Mouse (Mus musculus) lung, postnatal 4 days (tissue): Measurements from ENCODE around the gene Jak1.

Experiments
- DNase-seq, 2 experiments: peaks; one replicate each; pipeline ENCODE4 v3.0.0; 2021

Gene Jak1

DNA sequence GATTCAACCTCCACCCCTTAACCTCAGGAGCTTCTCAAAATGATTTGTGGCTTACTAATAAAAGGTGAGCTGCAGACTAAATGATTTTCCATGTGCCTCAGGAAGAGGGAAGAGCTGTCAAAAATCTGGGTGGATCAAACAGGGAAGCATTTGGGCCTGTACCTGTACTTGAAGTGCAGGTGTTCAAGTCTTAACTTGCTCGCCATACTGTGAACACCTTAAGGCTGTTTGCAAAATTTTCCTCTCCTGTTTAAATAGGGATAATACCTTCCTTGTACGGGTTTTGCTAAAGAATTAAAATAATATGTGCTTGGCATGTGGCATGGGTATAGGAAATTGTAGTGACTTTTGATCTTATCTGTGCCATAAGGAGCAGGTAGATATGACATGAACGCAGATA is 5.7 kb upstream of the Jak1 start:
- DNase-seq = no peak

DNA sequence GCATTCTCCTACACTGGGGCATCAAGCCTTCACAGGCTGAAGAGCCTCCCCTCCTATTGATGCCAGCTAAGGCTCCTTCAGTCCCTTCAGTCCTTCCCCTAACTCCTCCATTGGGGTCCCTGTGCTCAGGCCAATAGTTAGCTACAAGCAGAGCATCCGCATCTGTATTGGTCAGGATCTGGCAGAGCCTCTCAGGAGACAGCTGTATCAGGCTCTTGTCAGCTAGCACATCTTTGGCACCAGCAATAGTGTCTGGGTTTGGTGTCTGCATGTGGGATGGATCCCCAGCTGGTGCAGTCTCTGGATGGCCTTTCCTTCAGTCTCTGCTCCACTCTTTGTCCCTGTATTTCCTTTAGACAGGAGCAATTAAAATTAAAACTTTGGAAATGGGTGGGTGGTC is 3.4 kb upstream of the Jak1 start:
- peak in 1 of 2 experiments; percentile 69 for DNase-seq

DNA sequence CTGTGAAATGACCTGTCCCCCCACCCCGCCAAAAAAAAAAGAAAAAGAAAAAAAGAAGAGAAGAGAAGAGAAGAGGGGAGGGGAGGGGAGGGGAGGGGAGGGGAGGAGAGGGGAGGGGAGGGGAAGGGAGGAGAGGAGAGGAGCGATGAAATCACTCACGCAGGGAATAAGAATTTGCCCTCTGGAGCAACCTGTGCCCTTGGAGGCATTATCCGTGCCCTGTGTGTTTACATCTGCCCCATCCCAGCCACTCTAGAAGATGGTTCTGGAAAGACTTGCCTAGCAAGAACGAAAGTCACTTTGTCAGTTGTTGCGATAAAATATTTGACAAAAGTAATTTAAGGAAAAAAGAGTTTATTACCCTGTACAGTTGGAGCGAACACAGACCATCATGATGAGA is 441 bp upstream of the Jak1 start:
- no peak for DNase-seq

DNA sequence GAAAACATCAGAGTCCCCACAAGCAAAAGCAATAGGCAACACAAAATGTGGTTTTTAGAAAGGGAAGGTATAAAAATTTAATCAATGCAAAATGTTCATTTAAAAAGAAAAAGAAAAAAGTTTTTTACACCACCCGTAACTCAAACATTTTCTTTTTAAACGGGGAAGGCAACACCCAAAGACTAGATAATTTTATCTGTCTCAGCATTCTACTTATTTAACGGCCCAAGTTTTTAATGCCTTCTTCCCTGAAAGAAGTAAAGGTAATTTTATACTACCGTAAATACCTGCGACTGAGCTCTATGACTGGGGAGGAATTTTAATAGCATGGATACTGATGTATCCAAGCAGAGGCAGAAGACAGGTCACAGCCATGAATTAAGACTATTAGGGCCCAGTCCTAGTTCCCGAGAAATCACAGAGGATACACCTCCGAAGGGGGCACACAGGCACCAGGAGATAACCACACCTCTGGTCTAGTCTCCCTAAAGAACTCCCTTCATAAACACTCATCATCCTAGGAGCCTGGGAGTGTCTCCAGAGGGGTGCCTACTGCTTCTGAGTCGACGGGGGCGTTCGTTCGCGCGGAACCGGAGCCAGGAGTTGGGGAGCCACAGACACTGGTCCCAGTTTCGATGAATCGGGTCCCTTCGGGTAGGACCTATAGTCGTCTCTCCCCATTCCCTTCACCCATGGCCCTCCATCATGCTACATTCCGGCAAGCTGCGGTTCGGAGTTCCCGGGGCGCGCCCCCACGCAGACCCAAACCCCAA is 928 bp downstream of the Jak1 start:
- DNase-seq = no peak

DNA sequence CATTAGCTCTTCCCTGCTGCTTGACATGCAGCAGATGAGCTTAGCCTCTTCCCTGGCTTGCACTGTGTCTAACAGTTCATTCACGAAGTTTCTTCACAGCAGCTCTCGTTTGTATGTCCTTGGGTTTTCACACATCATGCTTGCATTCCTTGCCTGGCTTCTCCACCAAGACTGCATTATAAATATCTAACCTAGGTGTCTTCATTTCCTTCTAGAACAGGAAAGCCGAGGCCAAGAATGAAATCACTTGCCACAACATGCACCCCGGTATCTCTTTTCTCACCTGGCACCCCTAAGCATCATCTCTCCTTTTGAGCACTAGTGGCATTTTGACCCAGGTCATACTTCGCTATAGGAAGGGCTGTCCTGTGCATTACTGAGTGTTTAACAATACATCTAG is 3.5 kb downstream of the Jak1 start:
- no peak for DNase-seq

DNA sequence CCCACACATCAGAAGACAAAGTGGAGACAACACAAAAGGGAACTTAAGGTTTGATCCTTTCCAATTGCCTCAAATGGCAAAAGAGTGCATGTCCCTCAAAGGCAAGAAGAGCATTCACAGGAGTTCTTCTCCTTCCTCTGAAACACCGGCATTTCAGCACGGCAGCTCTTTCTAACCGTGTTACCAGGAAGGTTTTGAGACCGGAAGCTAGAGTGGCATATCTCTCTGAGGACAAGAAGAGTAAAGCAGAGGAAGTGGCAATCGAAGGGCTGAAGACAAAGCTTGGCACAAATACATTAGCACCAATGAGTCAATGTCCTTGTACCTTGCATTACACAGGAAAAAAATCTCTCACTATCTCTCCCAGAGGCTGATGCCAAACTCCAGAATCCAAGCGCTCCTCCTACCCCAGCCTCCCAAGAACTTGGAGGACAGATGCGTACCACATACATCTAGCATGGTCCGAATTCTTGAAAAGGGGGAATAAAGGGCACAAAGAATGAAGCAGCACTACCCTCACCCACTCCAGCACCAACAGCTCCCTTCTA is 4.3 kb downstream of the Jak1 start:
- no peak for DNase-seq

DNA sequence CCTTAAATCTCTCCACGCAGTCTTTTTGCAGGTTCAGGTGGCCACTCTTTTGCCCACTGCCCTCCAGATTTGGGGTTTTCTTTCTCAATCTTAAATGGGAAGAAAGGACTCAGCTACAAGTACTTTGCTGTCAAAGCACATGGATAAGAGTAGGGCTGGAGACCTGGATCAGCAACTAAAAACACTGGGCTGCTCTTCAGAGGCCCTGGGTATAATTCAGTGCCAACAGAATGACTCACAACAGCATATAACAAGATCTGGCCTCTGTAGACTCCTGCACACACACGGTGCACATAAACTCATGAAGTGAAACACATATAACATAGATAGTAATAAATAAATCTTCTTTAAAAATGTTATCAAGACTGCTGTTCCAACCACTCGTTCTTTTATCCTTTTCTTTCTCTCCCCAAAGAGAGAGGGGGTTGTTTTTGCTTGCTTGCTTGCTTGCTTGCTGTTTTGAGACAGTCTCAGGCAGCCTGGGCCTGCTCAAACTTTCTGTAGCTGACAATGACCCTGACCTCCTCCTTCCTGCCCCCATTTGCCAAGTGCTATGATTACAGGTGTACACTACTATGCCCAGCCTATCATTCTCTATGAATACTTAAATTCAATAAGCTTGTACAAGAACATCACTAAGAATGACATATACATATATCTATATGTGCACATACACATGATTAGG is 8.4 kb downstream of the Jak1 start:
- no peak for DNase-seq

DNA sequence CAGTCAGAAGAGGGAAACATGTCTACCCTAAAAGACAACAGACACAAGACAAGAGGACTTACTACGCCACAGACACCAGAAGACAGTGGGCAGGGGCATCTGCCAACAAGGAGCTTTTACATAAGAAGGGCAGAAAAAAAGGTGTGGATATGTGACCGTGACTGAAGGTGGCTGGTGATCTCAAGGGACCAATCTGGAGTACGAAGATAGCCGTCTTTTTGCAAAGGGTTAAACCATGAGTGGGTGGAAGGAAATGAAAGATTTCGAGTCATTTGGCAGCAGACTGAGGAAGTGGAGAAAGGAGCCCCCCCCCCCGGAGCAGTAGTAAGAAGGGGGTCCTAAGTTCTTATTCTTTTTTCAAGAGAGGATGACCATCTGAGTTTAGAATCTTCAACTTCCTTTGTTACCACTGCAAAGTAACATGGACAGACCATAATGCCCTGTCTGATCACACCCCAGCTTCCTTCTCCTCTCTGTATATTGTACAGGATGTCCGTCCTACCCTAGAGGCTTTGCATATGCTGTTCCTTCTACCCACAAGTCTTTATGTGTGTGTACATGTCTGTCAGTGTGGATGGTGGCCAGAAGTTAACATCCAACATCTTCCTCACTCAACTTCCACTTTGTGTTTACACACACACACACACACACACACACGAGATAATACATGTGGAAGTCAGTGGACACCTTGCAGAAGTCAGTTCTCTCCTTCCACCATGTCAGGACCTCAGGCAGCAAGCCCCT is 10.3 kb downstream of the Jak1 start:
- peak in 1 of 2 experiments; percentile 20 for DNase-seq

DNA sequence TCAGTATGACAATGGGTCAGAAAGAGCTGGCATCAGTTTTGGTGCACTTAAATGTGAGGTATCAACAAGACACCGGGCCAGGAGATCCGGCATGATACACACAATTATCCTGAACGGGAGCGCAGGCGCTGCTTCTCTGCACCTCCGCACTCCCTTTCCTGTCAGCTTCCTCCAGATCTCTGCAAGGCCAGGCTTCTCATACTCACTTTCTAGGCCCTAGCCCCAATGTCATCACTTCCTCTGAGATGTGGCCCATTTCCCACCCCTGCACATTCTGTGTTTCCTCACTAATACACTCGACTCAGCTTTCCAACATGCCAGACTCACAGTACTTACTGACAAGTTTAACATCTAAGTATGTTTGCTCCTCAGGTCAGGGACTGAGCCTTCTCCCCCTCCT is 11.1 kb downstream of the Jak1 start:
- DNase-seq = peak; percentile 20 to 38

DNA sequence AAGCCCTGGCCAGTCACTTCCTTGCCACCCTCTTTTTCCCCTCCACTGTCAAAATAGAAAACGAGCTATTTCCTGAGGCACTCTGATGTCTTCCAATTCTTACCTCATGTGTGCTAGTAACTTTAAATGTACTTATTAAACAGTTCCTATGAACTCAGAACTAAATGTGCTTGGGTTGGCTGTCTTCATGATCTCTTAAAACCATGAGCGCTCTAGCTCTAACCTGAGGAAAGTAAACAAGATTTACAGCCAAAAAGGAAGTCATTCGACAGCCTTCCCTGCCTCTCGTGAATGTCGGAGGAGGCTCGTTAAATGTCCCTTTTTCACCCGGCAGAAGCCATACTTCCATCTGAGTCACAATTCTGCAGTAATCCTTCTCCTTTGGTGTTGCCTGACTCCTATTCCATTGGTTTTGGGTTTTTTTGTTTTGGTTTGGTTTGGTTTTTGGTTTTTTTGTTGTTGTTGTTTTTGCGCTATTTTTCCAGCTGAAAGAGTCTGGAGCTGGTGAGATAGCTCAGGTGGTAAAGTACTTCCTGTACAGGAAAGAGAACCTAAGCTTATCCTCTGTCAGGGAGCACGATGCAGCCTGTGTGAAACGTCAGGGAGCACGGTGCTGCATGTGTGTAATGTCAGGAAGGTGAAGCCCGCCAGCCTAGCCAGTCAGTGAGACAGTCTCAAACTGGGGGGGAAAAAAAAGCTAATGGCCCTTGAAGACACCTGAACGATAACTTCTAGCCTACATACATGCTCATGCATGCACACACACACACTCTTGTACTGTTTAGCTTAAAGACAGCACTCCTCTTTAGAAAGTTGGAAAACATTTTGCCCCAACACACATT is 12.1 kb downstream of the Jak1 start:
- no peak for DNase-seq

DNA sequence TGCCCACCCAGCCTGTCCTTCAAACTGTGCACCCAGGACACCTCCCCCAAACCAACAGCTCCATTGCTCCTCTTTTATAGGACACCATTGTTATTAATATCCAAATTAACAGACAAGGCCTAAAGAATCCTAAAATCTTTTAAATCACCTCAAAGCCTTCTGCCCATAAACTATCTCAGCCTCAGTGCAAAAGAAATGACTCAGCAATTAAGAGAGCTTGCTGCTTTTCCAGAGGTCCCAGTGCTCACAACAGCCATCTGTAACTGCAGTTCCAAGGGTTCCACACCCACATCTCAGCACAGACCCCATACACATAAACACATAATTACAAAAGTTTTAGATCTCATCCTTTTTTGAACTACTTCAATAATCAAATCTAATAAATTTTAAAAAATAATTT is 13.1 kb downstream of the Jak1 start:
- DNase-seq = no peak

DNA sequence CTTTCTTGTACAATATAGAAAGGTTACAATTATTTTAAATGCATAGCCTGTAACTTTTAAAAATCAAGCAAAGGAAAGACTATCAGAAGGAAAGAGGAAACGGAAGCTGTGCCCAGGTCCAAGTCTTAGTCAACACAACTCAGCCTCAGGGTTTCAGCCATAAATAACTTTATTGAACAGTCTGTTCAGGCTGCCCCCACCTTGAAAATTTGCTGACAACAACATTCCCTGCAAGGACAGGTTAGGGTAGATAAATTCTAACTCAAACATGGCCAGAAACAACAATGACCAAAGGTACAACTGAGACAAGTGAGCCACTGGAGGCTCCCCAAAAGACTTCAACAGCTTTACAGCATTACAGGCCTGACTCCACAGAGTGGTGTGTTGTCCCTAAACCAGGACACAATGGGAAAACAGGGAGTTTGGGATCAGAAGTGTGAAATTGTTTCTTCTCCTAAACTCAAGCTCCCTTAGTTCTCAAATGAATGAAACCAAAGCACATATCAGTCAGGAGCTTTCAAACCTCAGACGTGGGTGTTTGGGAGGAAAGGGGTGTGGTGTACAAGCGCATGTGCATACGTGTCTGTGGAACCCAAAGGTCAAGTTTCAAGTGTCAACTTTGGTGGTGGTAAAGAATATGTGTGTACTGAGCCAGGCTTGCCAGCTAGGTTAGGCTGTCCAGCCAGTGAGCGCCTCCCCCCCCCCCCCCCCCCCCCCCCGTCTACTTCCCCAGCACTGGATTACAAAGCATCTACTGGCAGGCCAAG is 14.9 kb downstream of the Jak1 start:
- DNase-seq = no peak

DNA sequence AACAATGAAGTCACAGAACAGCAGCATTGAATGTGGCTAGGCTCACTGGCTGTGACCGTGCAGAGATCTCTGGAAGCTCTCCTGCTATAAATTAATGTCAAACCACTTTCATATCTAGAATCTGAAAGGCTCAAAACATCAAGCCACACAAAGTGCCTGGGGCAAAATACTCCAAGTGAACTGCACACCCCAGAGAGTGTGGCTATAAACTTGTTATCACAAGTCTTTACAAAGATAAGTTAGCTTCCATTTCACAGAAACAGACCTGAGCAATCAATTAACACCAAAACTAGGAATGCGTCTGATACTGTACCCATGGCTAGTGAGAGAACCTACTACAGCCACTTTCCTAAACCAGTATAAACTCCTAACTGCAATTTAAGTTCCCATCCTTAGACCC is 17.7 kb downstream of the Jak1 start:
- DNase-seq = no peak

DNA sequence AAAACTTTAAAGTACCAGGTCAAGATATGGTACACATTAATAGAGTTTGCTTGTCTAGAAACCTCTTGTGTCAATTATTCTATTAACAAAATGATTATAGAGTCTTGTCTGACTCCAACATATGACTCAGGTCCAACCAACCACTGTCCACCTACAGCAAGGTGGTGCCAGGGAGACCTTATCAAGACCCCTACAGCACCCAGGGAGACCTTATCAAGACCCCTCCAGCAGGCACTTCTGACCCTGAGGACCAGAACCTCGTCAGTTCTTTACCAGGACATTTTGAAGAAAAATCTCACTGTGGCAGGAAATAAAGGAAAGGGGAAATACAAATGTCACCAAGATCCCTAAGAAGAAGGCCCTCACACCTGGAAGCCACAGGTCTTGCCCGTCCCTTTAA is 18.5 kb downstream of the Jak1 start:
- DNase-seq = no peak

DNA sequence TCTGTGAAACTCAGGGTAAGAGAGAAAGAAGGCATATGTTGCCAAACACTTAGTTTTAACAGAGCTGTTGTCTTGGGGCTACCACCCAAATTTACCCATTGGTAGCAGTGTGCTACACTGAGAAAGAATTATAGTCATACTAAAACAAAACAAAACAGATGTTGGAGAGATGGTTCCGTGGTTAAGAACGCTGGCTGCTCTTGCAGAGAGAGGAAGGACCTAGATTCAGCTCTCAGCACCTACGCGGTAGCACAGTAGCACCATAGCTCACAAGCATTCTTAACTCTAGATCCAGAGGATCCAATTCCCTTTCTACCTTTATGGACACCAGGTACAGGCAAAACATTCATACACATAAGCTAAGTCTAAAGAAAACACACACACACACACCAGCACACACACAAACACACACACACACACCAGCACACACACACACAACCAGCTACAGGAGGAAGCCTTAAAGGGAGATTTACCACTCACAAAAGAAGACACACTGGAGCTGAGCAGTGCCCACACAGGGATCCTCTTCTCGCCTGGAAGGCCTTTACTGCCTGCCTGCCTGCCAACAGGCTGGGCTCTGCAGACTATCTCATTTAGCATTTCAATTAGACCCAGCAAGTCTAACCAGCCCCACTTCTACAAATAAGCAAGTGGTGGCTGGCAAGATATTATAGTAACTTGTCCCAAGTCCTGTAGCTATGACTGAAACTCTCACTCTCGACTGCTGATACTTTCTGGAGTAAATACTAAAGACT is 20.6 kb downstream of the Jak1 start:
- no peak for DNase-seq

DNA sequence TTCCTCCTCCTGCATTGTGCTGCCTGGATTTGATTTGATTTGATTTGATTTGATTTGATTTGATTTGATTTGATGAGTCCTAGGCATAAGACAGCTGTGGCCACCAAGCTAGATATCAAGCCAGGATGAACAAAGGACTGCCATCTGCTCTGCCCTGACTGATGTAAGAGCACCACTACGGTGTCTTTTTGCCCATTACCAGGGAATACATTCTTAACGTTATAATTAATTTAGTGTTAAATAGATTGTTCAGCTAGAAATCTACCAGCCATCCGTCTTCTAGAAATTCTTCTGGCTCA is 24.3 kb downstream of the Jak1 start:
- DNase-seq = no peak

DNA sequence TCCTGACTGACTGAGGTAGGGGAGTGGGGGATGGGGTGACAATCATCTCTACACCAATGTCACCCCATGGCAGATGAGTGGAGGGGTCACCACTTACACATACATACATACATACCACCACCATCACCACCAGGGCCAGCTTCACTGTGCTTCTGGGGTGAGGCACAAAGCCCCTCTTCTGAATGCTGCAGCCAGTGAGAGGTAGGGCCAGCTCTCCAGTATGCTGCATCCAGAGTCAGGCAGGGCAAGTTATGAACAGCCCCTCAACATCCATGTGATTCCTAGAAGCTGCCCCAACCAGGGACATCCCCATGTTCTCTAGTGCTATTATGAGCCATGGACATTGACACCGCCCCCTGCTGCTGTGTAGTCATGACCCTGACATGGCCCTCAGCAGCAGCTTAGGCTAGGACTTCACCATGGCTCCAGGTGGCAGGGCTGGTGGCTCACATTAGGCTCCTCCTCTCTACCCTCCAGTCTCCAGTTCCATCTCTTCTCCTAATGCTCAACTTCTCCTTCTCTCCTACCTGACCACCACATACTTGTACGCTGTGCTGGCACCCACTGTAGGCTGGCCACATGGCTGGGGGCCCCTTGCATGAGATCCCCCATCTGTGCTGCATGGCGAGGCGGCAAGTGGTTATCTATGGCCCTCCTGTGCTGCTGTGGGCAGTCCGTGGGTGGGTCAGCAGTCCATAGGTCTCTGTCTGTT is 24.8 kb downstream of the Jak1 start:
- DNase-seq = no peak

DNA sequence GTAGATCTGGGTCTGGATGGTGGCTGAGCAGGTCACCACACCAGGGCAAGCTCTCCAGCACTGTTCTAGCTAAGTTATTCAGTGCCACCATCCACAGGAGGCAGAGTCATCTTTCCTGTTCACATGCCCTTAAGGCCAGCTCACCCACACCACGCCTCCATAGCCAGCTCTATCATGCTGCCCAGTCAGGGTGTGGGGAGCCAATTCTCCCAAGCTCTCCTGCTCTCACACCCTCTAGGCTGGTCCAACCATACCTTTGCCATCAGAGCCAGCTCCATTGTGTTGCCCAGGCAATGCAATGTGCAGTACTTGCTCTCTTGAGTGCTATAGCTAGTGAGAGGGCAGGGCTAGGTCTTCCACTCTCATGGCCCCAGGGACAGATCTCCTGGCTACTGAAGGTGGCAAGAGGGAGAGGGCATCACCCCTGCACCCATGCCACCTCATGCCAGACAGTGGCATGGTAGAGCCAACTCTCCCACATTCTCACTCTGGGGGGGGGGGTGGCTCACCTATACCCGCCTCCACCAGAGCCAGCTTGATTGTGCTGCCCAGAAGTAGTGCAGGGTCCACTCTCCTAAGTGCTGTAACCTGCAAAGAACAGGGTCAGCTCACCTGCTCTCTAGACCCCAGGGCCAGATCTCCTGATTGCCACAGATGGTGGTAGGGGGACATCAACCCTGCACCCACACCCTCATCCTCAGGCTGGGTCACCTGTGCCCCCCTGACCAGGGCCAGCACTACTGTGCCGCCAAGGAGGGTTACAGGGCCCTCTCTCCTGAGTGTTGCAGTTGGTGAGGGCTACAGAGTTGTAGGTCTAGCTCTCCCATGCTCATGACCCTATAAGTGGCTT is 25.5 kb downstream of the Jak1 start:
- no peak for DNase-seq

DNA sequence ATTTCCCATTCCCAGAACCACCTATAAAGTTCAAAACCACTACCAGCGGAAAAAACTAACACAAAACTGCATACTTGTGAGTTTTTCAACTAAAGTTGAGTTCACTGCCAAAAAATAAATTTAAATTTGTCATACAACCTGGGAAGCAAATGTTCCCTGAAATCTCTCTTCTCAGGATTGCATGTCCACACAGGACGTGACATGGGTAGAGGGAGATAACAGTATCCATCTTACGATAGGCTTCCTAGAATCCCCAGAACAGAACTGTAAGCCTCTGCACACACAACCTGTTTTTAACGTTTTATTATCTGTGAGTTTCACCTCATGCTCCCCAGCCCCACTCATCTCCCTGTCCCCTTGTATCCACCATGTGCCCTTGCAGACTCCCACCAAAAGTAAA is 26.5 kb downstream of the Jak1 start:
- no peak for DNase-seq

DNA sequence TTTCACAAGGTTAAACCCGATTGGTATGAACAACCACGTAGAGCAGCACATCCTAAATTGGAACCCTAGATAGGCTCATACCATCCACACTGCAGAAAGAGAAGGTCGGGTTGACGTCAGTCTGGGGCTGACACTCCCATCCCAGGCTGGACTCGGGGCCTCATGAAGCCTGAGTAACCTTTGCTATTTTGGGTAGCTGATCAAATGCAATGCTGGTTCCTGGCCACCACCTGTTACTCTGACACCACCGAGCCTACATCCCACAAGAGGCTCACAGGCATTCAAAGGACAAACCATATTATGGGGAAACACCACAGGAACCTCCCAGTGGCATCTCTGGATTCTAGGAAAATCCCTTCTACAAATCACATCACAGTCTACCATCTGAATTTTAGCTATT is 28.3 kb downstream of the Jak1 start:
- DNase-seq = no peak
